Mouse (Mus musculus) hindbrain, embryonic 13.5 days (tissue): ENCODE measurements around the gene Slc10a7. TPM values are rescaled to one million over a fixed set of nuclear protein-coding genes. Genes with fewer than 3 reads are reported as not detected.
"Not testable (repeated sequence)": the region's sequence is repeated elsewhere in the genome, so short reads cannot be mapped to it uniquely, and the experiment has no call there.

Source experiments
- ATAC-seq: fragments of 200-750 bp; cut with Nextera tagmentation; 2 replicates; pipeline ENCODE4 v1.8.0; 2017; ENCODE audit warnings: moderate TSS enrichment; ENCODE audit not compliant: low FRiP score
- H3K27ac ChIP-seq: fragments of 300-500 bp; sonication (generic); 2 replicates; pipeline ENCODE4 v1.5.1; 2015; ENCODE audit warnings: inconsistent platforms, mild to moderate bottlenecking, moderate library complexity
- H3K27me3 ChIP-seq: fragments of 300-500 bp; sonication (generic); 2 replicates; pipeline ENCODE4 v1.6.1; 2015; ENCODE audit warnings: mild to moderate bottlenecking, inconsistent platforms
- H3K36me3 ChIP-seq: fragments of 300-500 bp; sonication (generic); 2 replicates; pipeline ENCODE4 v1.6.1; 2015; ENCODE audit warnings: mild to moderate bottlenecking, inconsistent platforms
- H3K4me1 ChIP-seq: fragments of 300-500 bp; sonication (generic); replicated peaks from 2 replicates; pipeline ENCODE4 v1.6.1; 2015; ENCODE audit warnings: inconsistent platforms
- H3K4me2 ChIP-seq: fragments of 300-500 bp; sonication (generic); 2 replicates; pipeline ENCODE4 v1.6.1; 2015; ENCODE audit warnings: inconsistent platforms, mild to moderate bottlenecking, moderate library complexity
- H3K4me3 ChIP-seq: fragments of 300-500 bp; sonication (generic); 2 replicates; pipeline ENCODE4 v1.5.1; 2015; ENCODE audit warnings: mild to moderate bottlenecking, inconsistent platforms
- H3K9ac ChIP-seq: fragments of 300-500 bp; sonication (generic); 2 replicates; pipeline ENCODE4 v1.6.1; 2015; ENCODE audit warnings: mild to moderate bottlenecking, inconsistent platforms
- H3K9me3 ChIP-seq: fragments of 300-500 bp; sonication (generic); 2 replicates; pipeline ENCODE4 v1.6.1; 2016; ENCODE audit warnings: inconsistent platforms
- whole genome bisulfite sequencing: fragments of 180-500 bp; shearing (Covaris S2); methylation state at CpG from one replicate; pipeline ENCODE4 v1.1.7; 2015; 5-methylcytosine and 5-hydroxymethylcytosine counted together
- polyA plus RNA-seq: library from polyadenylated mRNA; unstranded; fragments of >200 nt; fragmentation: Nextera tagmentation; extraction: Ambion mirVana; gene quantifications from 2 replicates; pipeline ENCODE4 v1.2.1, GENCODE M21; 2015

The Slc10a7 gene
- polyA plus RNA-seq, 1 experiment from 2014 or later: 10.7 TPM

- 62% methylated on average over 3 of the region's 3 CpGs for WGBS
- ATAC-seq: no peak
- H3K4me2 ChIP-seq: 0 out of 2 replicates have a peak overlapping the region, but pooled peaks have one; percentile 13
Measured at GRCm38 (mm10) chr8:78510926-78511325, 1.8 kb downstream of the Slc10a7 start.

DNA sequence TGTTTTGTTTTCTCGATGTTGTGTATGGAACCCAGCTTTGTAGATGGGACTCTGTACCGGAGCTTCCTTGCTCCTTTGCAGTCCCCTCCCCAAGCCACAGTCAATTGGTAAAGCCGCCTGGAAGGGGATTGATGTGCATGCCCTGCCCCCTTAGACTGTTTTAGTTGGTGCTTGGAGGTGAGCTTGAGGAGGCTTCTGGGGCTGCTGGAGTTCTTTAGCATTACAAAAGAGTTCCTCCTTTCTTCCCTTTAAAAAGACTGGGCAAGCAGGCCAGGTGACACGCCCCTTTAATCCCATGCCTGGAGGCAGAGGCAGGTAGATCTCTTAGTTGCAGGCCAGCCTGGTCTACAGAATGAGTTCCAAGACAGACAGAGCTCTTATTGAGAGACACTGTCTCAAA is 4.0 kb downstream of the Slc10a7 start:
- no peak overlapping the region for H3K4me3 ChIP-seq
- WGBS: 88% methylated on average over 4 of the region's 4 CpGs
- H3K27ac ChIP-seq: no peak overlapping the region
- H3K36me3 ChIP-seq: peaks cover 27% of the 10 kb centered on the region
- ATAC-seq: no peak
- no peaks in the 10 kb centered on the region for H3K9me3 ChIP-seq
- no peak overlapping the region for H3K9ac ChIP-seq
- H3K27me3 ChIP-seq: no peaks in the 10 kb centered on the region
- no peak overlapping the region for H3K4me2 ChIP-seq
- H3K4me1 ChIP-seq: peaks cover 13% of the 10 kb centered on the region

More at GRCm38 (mm10) chr8:78510926-78511325, 1.8 kb downstream of the Slc10a7 start:
- Histone ChIP-seq H3K4me3 (peak overlapping the region; percentile 12), H3K4me1 (peaks cover 21% of the 10 kb centered on the region), H3K36me3 (peaks cover 10% of the 10 kb centered on the region), H3K27ac (no peak overlapping the region), H3K9me3 (no peaks in the 10 kb centered on the region), H3K27me3 (no peaks in the 10 kb centered on the region), H3K9ac (no peak overlapping the region)

- peaks cover 13% of the 10 kb centered on the region for H3K4me1 ChIP-seq
- peaks cover 29% of the 10 kb centered on the region for H3K36me3 ChIP-seq
- H3K27me3 ChIP-seq: no peaks in the 10 kb centered on the region
- no peak overlapping the region for H3K27ac ChIP-seq
- no peaks in the 10 kb centered on the region for H3K9me3 ChIP-seq
- no peak for ATAC-seq
- no peak overlapping the region for H3K9ac ChIP-seq
- no peak overlapping the region for H3K4me2 ChIP-seq
- H3K4me3 ChIP-seq: no peak overlapping the region
- 89% methylated on average over 1 of the region's 1 CpGs for WGBS
Measured at GRCm38 (mm10) chr8:78514706-78515105, 5.6 kb downstream of the Slc10a7 start.

- ATAC-seq: no peak
- WGBS: 91% methylated on average over 3 of the region's 3 CpGs
- Histone ChIP-seq H3K27ac (no peak overlapping the region), H3K4me2 (no peak overlapping the region), H3K9ac (no peak overlapping the region), H3K27me3 (no peaks in the 10 kb centered on the region), H3K4me3 (no peak overlapping the region), H3K9me3 (no peaks in the 10 kb centered on the region), H3K36me3 (peaks cover 29% of the 10 kb centered on the region), H3K4me1 (peaks cover 9% of the 10 kb centered on the region)
Measured at GRCm38 (mm10) chr8:78515132-78515531, 6.0 kb downstream of the Slc10a7 start.

- no peak overlapping the region for H3K9ac ChIP-seq
- no peak for ATAC-seq
- WGBS: 82% methylated on average over 6 of the region's 6 CpGs
Measured at GRCm38 (mm10) chr8:78533981-78534380, 24.8 kb downstream of the Slc10a7 start.

GRCm38 (mm10) chr8:78536716-78537115 is 27.6 kb downstream of the Slc10a7 start:
- Histone ChIP-seq H3K27ac (no peak overlapping the region), H3K27me3 (no peaks in the 10 kb centered on the region), H3K4me3 (no peak overlapping the region), H3K9ac (no peak overlapping the region), H3K9me3 (no peaks in the 10 kb centered on the region), H3K4me2 (no peak overlapping the region), H3K36me3 (peaks cover 25% of the 10 kb centered on the region), H3K4me1 (no peaks in the 10 kb centered on the region)
- 83% methylated on average over 5 of the region's 5 CpGs for WGBS
- ATAC-seq: no peak

More at GRCm38 (mm10) chr8:78533981-78534380, 24.8 kb downstream of the Slc10a7 start:
- H3K27me3 ChIP-seq: no peaks in the 10 kb centered on the region
- H3K9me3 ChIP-seq: no peaks in the 10 kb centered on the region
- no peak overlapping the region for H3K27ac ChIP-seq
- no peak overlapping the region for H3K4me3 ChIP-seq
- peaks cover 38% of the 10 kb centered on the region for H3K36me3 ChIP-seq
- H3K4me1 ChIP-seq: no peaks in the 10 kb centered on the region
- H3K4me2 ChIP-seq: no peak overlapping the region

- no peak for ATAC-seq
- Histone ChIP-seq H3K4me1 (no peaks in the 10 kb centered on the region), H3K4me3 (no peak overlapping the region), H3K9ac (no peak overlapping the region), H3K4me2 (no peak overlapping the region), H3K27ac (no peak overlapping the region), H3K27me3 (no peaks in the 10 kb centered on the region), H3K9me3 (no peaks in the 10 kb centered on the region), H3K36me3 (peaks cover 19% of the 10 kb centered on the region)
- 93% methylated on average over 3 of the region's 3 CpGs for WGBS
Measured at GRCm38 (mm10) chr8:78537795-78538194, 28.6 kb downstream of the Slc10a7 start.

GRCm38 (mm10) chr8:78542670-78543069 is 33.5 kb downstream of the Slc10a7 start:
- peaks cover 16% of the 10 kb centered on the region; the same call in 1 of the 2 replicates for H3K36me3 ChIP-seq
- 98% methylated on average over 5 of the region's 6 CpGs for WGBS
- not testable (repeated sequence) for H3K4me2 ChIP-seq, H3K27me3 ChIP-seq, H3K4me3 ChIP-seq, H3K27ac ChIP-seq, H3K9ac ChIP-seq, ATAC-seq, H3K4me1 ChIP-seq, H3K9me3 ChIP-seq

- WGBS: 17% methylated on average over 1 of the region's 1 CpGs
- no peaks in the 10 kb centered on the region for H3K27me3 ChIP-seq
- peaks cover 7% of the 10 kb centered on the region; the same call in 1 of the 2 replicates for H3K36me3 ChIP-seq
- H3K27ac ChIP-seq: no peak overlapping the region
- no peak overlapping the region for H3K9ac ChIP-seq
- no peak for ATAC-seq
- H3K4me3 ChIP-seq: no peak overlapping the region
- H3K9me3 ChIP-seq: no peaks in the 10 kb centered on the region
- no peaks in the 10 kb centered on the region for H3K4me1 ChIP-seq
- no peak overlapping the region for H3K4me2 ChIP-seq
Measured at GRCm38 (mm10) chr8:78543621-78544020, 34.5 kb downstream of the Slc10a7 start.

- no peaks in the 10 kb centered on the region for H3K9me3 ChIP-seq
- no peaks in the 10 kb centered on the region for H3K4me1 ChIP-seq
- no peak overlapping the region for H3K4me3 ChIP-seq
- H3K36me3 ChIP-seq: peaks cover 7% of the 10 kb centered on the region; the same call in 1 of the 2 replicates
- 73% methylated on average over 2 of the region's 2 CpGs for whole genome bisulfite sequencing
- H3K27ac ChIP-seq: no peak overlapping the region
- no peak for ATAC-seq
- H3K4me2 ChIP-seq: no peak overlapping the region
- H3K27me3 ChIP-seq: no peaks in the 10 kb centered on the region
- no peak overlapping the region for H3K9ac ChIP-seq
Measured at GRCm38 (mm10) chr8:78544545-78544944, 35.4 kb downstream of the Slc10a7 start.

DNA sequence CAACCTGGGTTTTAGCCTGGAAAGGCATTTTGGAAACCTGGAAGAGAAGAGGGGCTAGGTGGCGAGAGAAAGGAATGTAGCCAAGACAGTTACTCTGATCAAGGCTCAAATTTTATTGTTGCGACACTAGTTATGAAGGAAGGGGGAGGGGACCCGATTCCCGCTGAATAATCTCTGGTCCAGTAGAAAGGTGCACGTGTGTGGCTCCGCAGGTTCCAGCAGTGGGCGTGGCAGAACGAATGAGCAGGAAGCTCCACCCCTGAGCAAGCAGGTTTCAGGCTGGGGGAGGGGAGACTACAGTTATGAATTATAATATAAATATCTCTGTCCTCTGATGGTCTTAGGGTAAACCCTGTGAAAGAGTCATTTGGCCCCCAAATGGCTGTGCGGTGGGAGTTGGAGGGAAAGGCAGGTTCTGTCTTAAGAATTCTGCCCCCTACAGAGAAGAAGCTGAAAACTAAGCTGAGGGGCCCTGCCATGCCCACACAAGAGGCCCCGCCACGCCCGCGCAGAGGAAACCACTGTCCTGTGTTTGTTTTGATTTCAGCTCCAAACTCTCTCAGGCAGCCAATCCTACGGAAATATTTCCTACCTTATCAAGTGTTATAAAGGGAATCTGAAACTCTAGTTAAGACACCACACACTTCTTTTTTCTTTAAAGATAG is 36.1 kb downstream of the Slc10a7 start:
- H3K4me2 ChIP-seq: not testable (repeated sequence)

GRCm38 (mm10) chr8:78549971-78550751 is 41.0 kb downstream of the Slc10a7 start:
- ATAC-seq: no peak
- Histone ChIP-seq H3K4me3 (no peak overlapping the region), H3K4me2 (no peak overlapping the region), H3K9ac (no peak overlapping the region), H3K9me3 (no peaks in the 10 kb centered on the region), H3K27ac (peak overlapping the region; percentile 58), H3K27me3 (no peaks in the 10 kb centered on the region), H3K4me1 (peaks cover 15% of the 10 kb centered on the region), H3K36me3 (no peaks in the 10 kb centered on the region)
- WGBS: 26% methylated on average over 10 of the region's 10 CpGs

More for the DNA sequence above, 36.1 kb downstream of the Slc10a7 start:
- WGBS: 53% methylated on average over 9 of the region's 14 CpGs
- not testable (repeated sequence) for ATAC-seq, H3K27me3 ChIP-seq, H3K4me1 ChIP-seq, H3K36me3 ChIP-seq, H3K4me3 ChIP-seq, H3K27ac ChIP-seq, H3K9ac ChIP-seq, H3K9me3 ChIP-seq
